Mouse (Mus musculus): ENCODE results near the gene Top2a. TPM values are rescaled to one million over a fixed set of nuclear protein-coding genes. Genes with fewer than 3 reads are reported as not detected.

Top2a gene
- polyA plus RNA-seq, 1 experiment, result 12.1 TPM

DNA sequence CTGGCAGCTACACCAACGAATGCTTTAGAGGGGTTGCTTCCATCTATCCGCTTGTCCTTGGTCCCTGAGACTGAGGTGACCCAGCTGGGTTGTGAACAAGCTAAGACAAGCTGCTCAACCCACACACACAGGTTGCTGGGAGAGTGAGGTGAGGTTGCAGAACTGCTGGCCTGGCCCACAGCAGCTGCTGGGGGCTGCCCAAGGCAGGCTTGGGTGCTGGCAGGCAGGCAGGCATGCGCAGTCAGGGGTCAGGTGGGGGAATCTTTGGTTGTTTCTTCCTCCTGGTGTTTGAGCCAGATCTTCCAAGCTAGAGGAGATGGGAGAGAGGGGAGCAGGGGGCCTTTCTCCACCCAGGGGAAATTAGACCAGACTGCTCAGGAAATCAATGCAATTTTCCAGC is 36.4 kb upstream of the Top2a start:
- no peak overlapping the region for H3K4me3 ChIP-seq (replicated peaks)
- H3K27me3 ChIP-seq (replicated peaks), result peaks cover 59% of the 10 kb centered on the region
- H3K9me3 ChIP-seq, result peaks cover 23% of the 10 kb centered on the region
- no peak for TF ChIP-seq GATA1 (IDR thresholded peaks at IDR 0.05; ENCODE audit: borderline replicate concordance, low read length)
- no peak for TF ChIP-seq FLI1 (IDR thresholded peaks at IDR 0.05; ENCODE audit: low read length)
- H3K4me1 ChIP-seq, result no peaks in the 10 kb centered on the region; the same call in 1 of the 2 replicates
- no peaks in the 10 kb centered on the region for H3K36me3 ChIP-seq (replicated peaks; ENCODE audit: low read length)

DNA sequence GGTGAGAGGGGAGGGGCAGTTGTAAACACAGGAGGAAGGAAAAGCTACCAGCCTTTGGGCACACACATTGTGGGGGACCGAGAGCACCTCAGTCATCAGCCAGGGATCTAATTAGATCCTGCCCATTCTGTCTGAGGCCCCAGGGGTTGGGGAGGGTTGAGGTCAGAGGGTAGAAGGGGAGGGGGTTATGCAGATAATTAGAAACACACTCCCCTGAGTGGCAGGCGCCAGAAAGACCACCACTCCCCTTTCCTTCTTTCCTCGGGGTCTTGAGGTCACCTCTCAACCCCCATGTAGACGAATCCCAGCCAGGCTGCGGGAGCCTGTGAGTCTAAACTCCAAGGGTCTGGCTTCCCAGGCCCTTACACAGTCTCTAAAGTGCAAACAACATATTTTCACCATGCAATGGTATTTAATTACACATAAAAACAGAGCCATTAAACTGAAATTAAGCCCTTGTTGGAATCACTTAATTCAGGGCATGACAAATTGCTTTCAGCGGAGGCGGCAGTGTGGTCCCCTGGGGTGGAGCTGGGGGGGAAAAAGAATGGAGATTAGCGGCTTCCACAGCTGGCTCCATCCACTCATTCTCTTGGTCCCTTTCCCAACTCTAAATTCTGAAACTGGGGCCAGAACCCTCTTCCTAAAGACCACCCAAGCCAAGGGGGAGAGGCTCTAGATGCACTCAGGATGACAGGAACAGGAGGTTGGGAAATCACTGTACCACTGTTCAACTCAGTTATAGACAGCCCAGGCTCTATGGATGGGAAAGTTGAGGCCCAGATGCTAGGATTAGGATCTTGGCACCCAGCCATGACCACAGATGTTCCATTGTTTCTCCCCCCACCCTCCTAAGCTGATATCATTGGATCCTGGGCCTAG is 31.8 kb upstream of the Top2a start:
- Histone ChIP-seq H3K36me3 (replicated peaks; ENCODE audit: low read length) (peaks cover under 1% of the 10 kb centered on the region), H3K4me3 (replicated peaks) (no peak overlapping the region), H3K4me1 (no peaks in the 10 kb centered on the region), H3K27me3 (replicated peaks) (peaks cover 66% of the 10 kb centered on the region), H3K9me3 (peaks cover 23% of the 10 kb centered on the region)
- TF ChIP-seq FLI1 (IDR thresholded peaks at IDR 0.05; ENCODE audit: low read length) (no peak), GATA1 (IDR thresholded peaks at IDR 0.05; ENCODE audit: borderline replicate concordance, low read length) (no peak)

DNA sequence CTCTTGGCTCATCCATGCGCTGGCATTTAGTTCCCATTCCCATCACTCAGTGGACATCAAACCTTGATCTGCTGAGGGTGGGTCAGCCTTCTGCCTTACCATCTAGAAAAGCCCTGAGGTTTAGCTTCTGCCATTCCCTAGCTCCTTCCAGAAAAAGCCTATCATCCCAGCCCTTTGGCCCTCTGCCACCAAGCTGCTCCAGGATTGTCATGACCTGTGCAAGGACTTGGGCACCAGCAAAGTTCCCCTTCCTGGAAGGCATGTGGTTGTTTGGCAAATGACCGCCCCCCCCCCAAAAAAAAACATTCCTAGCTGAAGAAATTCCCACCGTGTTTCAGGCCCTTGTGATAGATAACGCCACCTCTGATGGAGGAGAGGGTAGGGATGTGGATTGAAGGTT is 31.2 kb upstream of the Top2a start:
- no peak for TF ChIP-seq FLI1 (IDR thresholded peaks at IDR 0.05; ENCODE audit: low read length)
- TF ChIP-seq GATA1 (IDR thresholded peaks at IDR 0.05; ENCODE audit: borderline replicate concordance, low read length), result no peak
- Histone ChIP-seq H3K4me1 (no peaks in the 10 kb centered on the region), H3K27me3 (replicated peaks) (peaks cover 62% of the 10 kb centered on the region)

DNA sequence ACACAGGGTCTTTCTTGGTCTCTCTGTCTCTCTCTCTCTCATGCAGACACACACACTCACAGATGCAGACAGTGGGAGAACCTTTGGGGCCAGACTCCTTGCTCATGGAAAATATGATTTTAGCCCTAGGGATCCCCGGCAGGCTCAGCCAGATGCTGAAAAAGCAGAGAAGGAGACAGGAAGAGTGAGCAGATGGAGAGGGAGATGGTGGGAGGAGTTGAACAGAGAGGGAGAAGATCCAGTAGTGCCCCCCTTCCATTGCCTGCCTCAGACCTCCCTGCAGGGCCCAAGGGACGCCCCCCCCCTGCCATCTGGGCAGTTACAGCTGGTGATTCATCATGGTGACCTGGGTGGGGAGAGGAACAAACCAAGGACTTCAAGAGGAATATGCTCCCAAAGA is 23.7 kb upstream of the Top2a start:
- no peak overlapping the region for H3K4me3 ChIP-seq (replicated peaks)
- H3K4me1 ChIP-seq, result peaks cover 12% of the 10 kb centered on the region
- no peak for TF ChIP-seq FLI1 (IDR thresholded peaks at IDR 0.05; ENCODE audit: low read length)
- TF ChIP-seq GATA1 (IDR thresholded peaks at IDR 0.05; ENCODE audit: borderline replicate concordance, low read length), result no peak
- peaks cover 70% of the 10 kb centered on the region for H3K27me3 ChIP-seq (replicated peaks)
- H3K9me3 ChIP-seq, result no peaks in the 10 kb centered on the region
- peaks cover 3% of the 10 kb centered on the region for H3K36me3 ChIP-seq (replicated peaks; ENCODE audit: low read length)

More for the DNA sequence above, 31.2 kb upstream of the Top2a start:
- Histone ChIP-seq H3K36me3 (replicated peaks; ENCODE audit: low read length) (peaks cover 3% of the 10 kb centered on the region), H3K4me3 (replicated peaks) (no peak overlapping the region), H3K9me3 (peaks cover 23% of the 10 kb centered on the region)

DNA sequence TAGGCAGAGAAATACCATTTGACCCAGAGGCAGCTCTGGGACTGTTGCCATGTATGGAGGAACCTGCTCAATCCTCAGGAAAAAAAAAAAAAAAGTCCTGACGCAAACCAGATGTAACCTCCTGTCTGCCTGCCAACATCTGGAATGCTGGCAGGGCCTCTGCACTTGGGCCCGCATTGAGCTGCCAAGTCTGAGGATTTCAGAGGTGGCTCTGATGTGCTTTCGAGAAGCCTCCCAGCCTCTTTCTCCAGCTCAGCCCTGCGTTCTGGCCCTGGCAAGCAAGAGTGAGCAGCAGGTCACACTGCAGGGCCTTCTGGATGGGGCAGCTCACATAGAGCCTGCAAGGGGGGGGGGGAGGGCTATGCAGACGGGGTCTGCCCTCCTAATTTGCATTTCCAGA is 23.1 kb upstream of the Top2a start:
- H3K4me3 ChIP-seq (replicated peaks), result no peak overlapping the region
- no peak for TF ChIP-seq FLI1 (IDR thresholded peaks at IDR 0.05; ENCODE audit: low read length)
- no peak for TF ChIP-seq GATA1 (IDR thresholded peaks at IDR 0.05; ENCODE audit: borderline replicate concordance, low read length)
- no peaks in the 10 kb centered on the region for H3K9me3 ChIP-seq
- peaks cover 71% of the 10 kb centered on the region for H3K27me3 ChIP-seq (replicated peaks)
- H3K36me3 ChIP-seq (replicated peaks; ENCODE audit: low read length), result peaks cover 3% of the 10 kb centered on the region
- H3K4me1 ChIP-seq, result peaks cover 17% of the 10 kb centered on the region

DNA sequence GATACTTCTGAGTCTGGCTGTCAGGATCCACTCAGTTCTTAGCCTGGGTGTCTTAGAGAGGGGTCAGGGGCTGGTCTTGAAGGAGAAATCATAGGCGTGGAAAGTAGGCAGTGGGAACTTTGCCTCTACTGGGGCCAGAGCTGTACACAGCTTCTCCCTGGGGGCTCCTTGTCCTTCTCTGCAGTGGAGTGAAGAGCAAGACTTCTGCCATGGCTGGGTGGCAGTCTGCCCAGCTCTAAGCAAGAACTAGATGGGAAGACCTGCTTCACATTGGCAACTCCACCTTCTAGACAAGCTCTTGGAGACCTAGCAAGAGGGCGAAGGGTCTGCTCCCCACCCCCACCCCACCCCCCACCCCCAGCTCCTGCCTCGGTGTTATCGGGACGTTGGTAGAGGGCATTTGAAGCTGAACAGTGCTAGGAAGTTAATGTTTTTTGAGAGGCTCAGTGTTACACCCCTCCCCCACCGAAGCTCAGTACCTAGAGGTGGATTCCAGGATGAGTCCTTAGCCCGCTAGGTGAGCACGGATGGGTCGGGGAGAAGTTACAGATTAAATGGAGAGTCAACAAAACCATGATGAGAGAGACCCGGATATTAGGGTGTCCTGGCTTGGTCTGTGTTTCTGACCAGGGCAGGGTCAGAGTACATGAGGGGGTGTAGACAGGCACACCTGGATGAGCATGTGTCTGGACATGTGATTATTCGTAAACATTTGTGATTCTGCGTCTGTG is 21.3 kb upstream of the Top2a start:
- H3K4me1 ChIP-seq, result peaks cover 35% of the 10 kb centered on the region
- no peak for TF ChIP-seq GATA1 (IDR thresholded peaks at IDR 0.05; ENCODE audit: borderline replicate concordance, low read length)
- no peak for TF ChIP-seq FLI1 (IDR thresholded peaks at IDR 0.05; ENCODE audit: low read length)
- peaks cover 76% of the 10 kb centered on the region for H3K27me3 ChIP-seq (replicated peaks)
- no peaks in the 10 kb centered on the region for H3K36me3 ChIP-seq (replicated peaks; ENCODE audit: low read length)
- no peak overlapping the region for H3K4me3 ChIP-seq (replicated peaks)
- H3K9me3 ChIP-seq, result no peaks in the 10 kb centered on the region

DNA sequence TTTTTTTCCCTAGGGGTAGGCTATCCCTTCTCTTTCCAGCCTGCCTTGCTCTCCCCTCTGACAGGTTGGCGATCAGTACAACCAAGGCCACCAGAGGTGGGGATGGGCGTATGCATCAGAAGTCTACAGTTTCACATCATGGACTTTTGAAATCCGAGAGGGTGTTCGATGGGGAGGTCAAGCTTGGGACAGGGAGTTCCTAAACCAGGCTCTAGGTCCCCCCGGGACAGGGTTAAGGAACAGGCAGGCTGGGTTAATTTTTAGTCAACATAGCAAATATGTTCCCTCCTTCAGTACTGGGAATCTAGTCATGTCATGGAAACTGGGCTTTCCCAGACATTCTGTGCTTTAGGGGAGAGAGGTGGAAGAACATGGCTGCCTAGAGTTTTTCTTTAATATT is 20.3 kb upstream of the Top2a start:
- TF ChIP-seq FLI1 (IDR thresholded peaks at IDR 0.05; ENCODE audit: low read length) (no peak), GATA1 (IDR thresholded peaks at IDR 0.05; ENCODE audit: borderline replicate concordance, low read length) (no peak)
- Histone ChIP-seq H3K4me1 (peaks cover 45% of the 10 kb centered on the region), H3K4me3 (replicated peaks) (no peak overlapping the region), H3K27me3 (replicated peaks) (peaks cover 76% of the 10 kb centered on the region), H3K36me3 (replicated peaks; ENCODE audit: low read length) (no peaks in the 10 kb centered on the region), H3K9me3 (no peaks in the 10 kb centered on the region)

DNA sequence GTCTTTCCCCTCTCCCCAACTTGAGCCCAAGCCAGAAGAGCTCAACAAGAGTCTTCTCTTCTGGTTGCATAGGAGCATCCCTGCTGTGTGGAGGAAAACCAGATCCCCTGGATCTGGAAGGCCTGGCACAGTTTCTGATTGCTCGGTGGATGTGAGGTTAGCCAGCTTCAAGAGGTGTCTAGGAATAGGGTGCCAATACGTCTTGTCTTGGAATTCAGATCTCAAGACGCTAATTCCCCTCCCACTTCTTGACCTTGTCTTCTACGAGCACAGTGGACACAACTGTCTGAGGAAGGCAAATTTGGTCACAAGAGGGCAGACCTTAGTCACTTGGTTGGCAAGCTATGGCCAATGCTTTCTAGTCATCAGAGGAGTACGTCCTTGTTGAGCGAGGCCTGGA is 19.6 kb upstream of the Top2a start:
- H3K9me3 ChIP-seq, result no peaks in the 10 kb centered on the region
- H3K36me3 ChIP-seq (replicated peaks; ENCODE audit: low read length), result no peaks in the 10 kb centered on the region
- no peak for TF ChIP-seq GATA1 (IDR thresholded peaks at IDR 0.05; ENCODE audit: borderline replicate concordance, low read length)
- TF ChIP-seq FLI1 (IDR thresholded peaks at IDR 0.05; ENCODE audit: low read length), result no peak
- H3K27me3 ChIP-seq (replicated peaks), result peaks cover 75% of the 10 kb centered on the region
- peak overlapping the region; percentile 31 for H3K4me3 ChIP-seq (replicated peaks)
- H3K4me1 ChIP-seq, result peaks cover 45% of the 10 kb centered on the region

DNA sequence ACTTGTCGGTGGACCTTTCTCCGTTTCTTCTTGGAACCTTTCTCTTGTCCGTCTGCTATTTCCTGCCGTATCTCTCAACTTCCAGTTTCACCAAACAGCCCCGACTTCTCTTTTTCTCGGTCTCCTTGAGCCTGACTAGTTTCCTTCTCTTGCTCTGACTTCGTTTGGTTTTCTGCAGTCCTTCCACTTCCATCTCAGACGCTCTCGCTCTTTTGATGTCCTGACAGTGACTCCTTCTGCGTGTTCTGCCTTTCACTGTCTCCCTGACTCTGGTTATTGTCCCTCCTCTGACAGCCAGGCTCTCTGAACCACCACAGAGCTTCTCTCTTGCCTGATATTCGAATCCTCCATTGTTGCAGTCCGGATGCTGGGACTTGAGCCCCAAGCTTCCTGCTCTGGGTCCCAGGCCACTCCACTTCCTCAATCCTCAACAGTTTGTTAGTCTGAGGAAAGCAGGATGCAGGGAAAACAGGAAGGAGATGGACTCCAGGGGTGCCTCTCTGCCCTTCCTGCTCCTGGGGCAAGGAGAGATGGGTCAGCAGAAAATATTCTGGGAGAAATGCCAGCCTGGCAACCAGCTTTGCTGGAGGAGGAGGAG is 18.9 kb upstream of the Top2a start:
- peaks cover 45% of the 10 kb centered on the region for H3K4me1 ChIP-seq
- H3K4me3 ChIP-seq (replicated peaks), result peak overlapping the region; percentile 92
- TF ChIP-seq GATA1 (IDR thresholded peaks at IDR 0.05; ENCODE audit: borderline replicate concordance, low read length) (no peak), FLI1 (IDR thresholded peaks at IDR 0.05; ENCODE audit: low read length) (no peak)
- H3K27me3 ChIP-seq (replicated peaks), result peaks cover 69% of the 10 kb centered on the region
- H3K9me3 ChIP-seq, result no peaks in the 10 kb centered on the region
- no peaks in the 10 kb centered on the region for H3K36me3 ChIP-seq (replicated peaks; ENCODE audit: low read length)
